Mouse (Mus musculus) G1E (cell line): ENCODE measurements around the gene Rfc2. TPM values are rescaled to one million over a fixed set of nuclear protein-coding genes. Genes with fewer than 3 reads are reported as not detected.

Experiments used
- ATAC-seq: 2 replicates; pipeline ENCODE4 v1.8.0; 2016; ENCODE audit warnings: mild to moderate bottlenecking; ENCODE audit not compliant: insufficient number of reproducible peaks, poor library complexity, low FRiP score, severe bottlenecking; ENCODE audit errors: extremely low read depth
- DNase-seq: peaks from one replicate; pipeline ENCODE4 v3.0.0; 2012; ENCODE audit warnings: low spot score
- H3K27me3 ChIP-seq: 2 replicates; pipeline ENCODE4 v1.6.1; 2012; ENCODE audit warnings: mild to moderate bottlenecking, low read length, inconsistent platforms; ENCODE audit not compliant: insufficient read depth
- H3K36me3 ChIP-seq: replicated peaks from 2 replicates; pipeline ENCODE3; 2012; ENCODE audit warnings: mild to moderate bottlenecking, inconsistent platforms
- H3K4me1 ChIP-seq: 2 replicates; pipeline ENCODE4 v1.6.1; 2012; ENCODE audit warnings: low read depth, low read length, inconsistent platforms, mixed read lengths; ENCODE audit not compliant: insufficient read depth
- H3K4me3 ChIP-seq: 2 replicates; pipeline ENCODE4 v1.5.1; 2012; ENCODE audit warnings: low read depth, mild to moderate bottlenecking, inconsistent platforms, low read length, moderate library complexity, mixed read lengths
- H3K9me3 ChIP-seq: replicated peaks from 2 replicates; pipeline ENCODE4 v1.6.1; 2012; ENCODE audit warnings: inconsistent platforms
- CTCF ChIP-seq: IDR thresholded peaks from 2 replicates; pipeline ENCODE4 v1.5.1; 2012; ENCODE audit warnings: low read depth, low read length, inconsistent platforms, mixed read lengths
- GATA1 ChIP-seq: IDR thresholded peaks from 2 replicates; pipeline ENCODE4 v1.6.1; 2012; ENCODE audit warnings: borderline replicate concordance, low read length, inconsistent platforms, mixed read lengths
- GATA2 ChIP-seq: IDR thresholded peaks from 2 replicates; pipeline ENCODE4 v1.6.1; 2012; ENCODE audit warnings: low read depth, low read length, inconsistent platforms, borderline replicate concordance
- POLR2AphosphoS5 ChIP-seq: IDR thresholded peaks from 2 replicates; pipeline ENCODE4 v1.6.1; 2012; ENCODE audit warnings: low read depth, low read length, inconsistent platforms; ENCODE audit not compliant: insufficient replicate concordance
- TAL1 ChIP-seq: conservative IDR thresholded peaks from 2 replicates; pipeline ENCODE4 v1.6.1; 2012; ENCODE audit warnings: low read depth, low read length, inconsistent platforms, mixed read lengths
- polyA plus RNA-seq: library from polyadenylated mRNA; stranded (reverse); fragments of >175 nt; gene quantifications from 2 replicates; pipeline ENCODE4 v1.2.3, GENCODE M21; 2012
- total RNA-seq, 2 experiments: library from RNA; stranded (forward) in 1 of 2; stranded (reverse) in 1 of 2; fragments of 200-1000 nt in 1 of 2; fragments of >200 nt in 1 of 2; fragmentation: Nextera tagmentation in 1 of 2; gene quantifications; 2 replicates each; pipeline ENCODE4 v1.2.3; 2014 to 2017

The Rfc2 gene
- total and polyA plus RNA-seq, 3 experiments: 85.2 to 259 (median 230) TPM

- Histone ChIP-seq H3K27me3 (no peaks in the 10 kb centered on the region; the same call in 1 of the 2 replicates), H3K4me3 (no peak overlapping the region), H3K36me3 (peaks cover 97% of the 10 kb centered on the region), H3K9me3 (no peaks in the 10 kb centered on the region), H3K4me1 (peaks cover 24% of the 10 kb centered on the region)
- TF ChIP-seq POLR2AphosphoS5: no peak
- no peak for TF ChIP-seq GATA2
- TF ChIP-seq TAL1: no peak
- no peak for TF ChIP-seq CTCF
- no peak for TF ChIP-seq GATA1
- DNase-seq: no peak
- ATAC-seq: no peak
Observed at GRCm38 (mm10) chr5:134621099-134621640, 40.0 kb downstream of the Rfc2 start.

- Histone ChIP-seq H3K9me3 (no peaks in the 10 kb centered on the region), H3K27me3 (no peaks in the 10 kb centered on the region; the same call in 1 of the 2 replicates), H3K4me1 (peaks cover 28% of the 10 kb centered on the region), H3K4me3 (no peak overlapping the region), H3K36me3 (peaks cover 100% of the 10 kb centered on the region)
- TF ChIP-seq CTCF (no peak), GATA1 (no peak), GATA2 (no peak), POLR2AphosphoS5 (no peak), TAL1 (no peak)
- ATAC-seq: no peak
- no peak for DNase-seq
Observed at GRCm38 (mm10) chr5:134622069-134622468, 40.9 kb downstream of the Rfc2 start.

- H3K4me3 ChIP-seq: no peak overlapping the region
- no peaks in the 10 kb centered on the region for H3K27me3 ChIP-seq
- TF ChIP-seq TAL1 (no peak), GATA1 (no peak), POLR2AphosphoS5 (no peak), CTCF (no peak), GATA2 (no peak)
- ATAC-seq (no peak), DNase-seq (no peak)
- H3K4me1 ChIP-seq: peaks cover 64% of the 10 kb centered on the region
- peaks cover 99% of the 10 kb centered on the region for H3K36me3 ChIP-seq
- H3K9me3 ChIP-seq: no peaks in the 10 kb centered on the region
Observed at GRCm38 (mm10) chr5:134629508-134629907, 48.3 kb downstream of the Rfc2 start.

- DNase-seq (no peak), ATAC-seq (no peak)
- TF ChIP-seq GATA2 (no peak), CTCF (no peak), TAL1 (no peak), GATA1 (no peak), POLR2AphosphoS5 (no peak)
- no peak overlapping the region for H3K4me3 ChIP-seq
- peaks cover 98% of the 10 kb centered on the region for H3K36me3 ChIP-seq
- no peaks in the 10 kb centered on the region for H3K9me3 ChIP-seq
- peaks cover 70% of the 10 kb centered on the region for H3K4me1 ChIP-seq
- no peaks in the 10 kb centered on the region for H3K27me3 ChIP-seq
Observed at GRCm38 (mm10) chr5:134630835-134631234, 49.7 kb downstream of the Rfc2 start.

GRCm38 (mm10) chr5:134632841-134633240 lies 51.7 kb downstream of the Rfc2 start:
- Histone ChIP-seq H3K4me3 (no peak overlapping the region), H3K27me3 (no peaks in the 10 kb centered on the region), H3K9me3 (no peaks in the 10 kb centered on the region), H3K4me1 (peaks cover 72% of the 10 kb centered on the region), H3K36me3 (peaks cover 93% of the 10 kb centered on the region)
- TF ChIP-seq POLR2AphosphoS5 (no peak), GATA2 (no peak), CTCF (no peak), TAL1 (no peak), GATA1 (no peak)
- DNase-seq (no peak), ATAC-seq (no peak)

GRCm38 (mm10) chr5:134637820-134638367 lies 56.7 kb downstream of the Rfc2 start:
- peaks cover 43% of the 10 kb centered on the region for H3K36me3 ChIP-seq
- ATAC-seq: no peak
- H3K4me3 ChIP-seq: peak overlapping the region; percentile 93
- H3K27me3 ChIP-seq: no peaks in the 10 kb centered on the region
- H3K4me1 ChIP-seq: peaks cover 43% of the 10 kb centered on the region
- DNase-seq: no peak
- no peak for TF ChIP-seq GATA1
- no peak for TF ChIP-seq GATA2
- TF ChIP-seq POLR2AphosphoS5: no peak
- TF ChIP-seq CTCF: no peak
- TF ChIP-seq TAL1: no peak
- no peaks in the 10 kb centered on the region for H3K9me3 ChIP-seq

- peak; percentile 34 for DNase-seq
- ATAC-seq: no peak
- TF ChIP-seq POLR2AphosphoS5: no peak
- TF ChIP-seq CTCF: no peak
- no peak for TF ChIP-seq GATA2
- TF ChIP-seq GATA1: no peak
- TF ChIP-seq TAL1: no peak
Observed at GRCm38 (mm10) chr5:134638461-134639268, 57.5 kb downstream of the Rfc2 start.

More at GRCm38 (mm10) chr5:134638461-134639268, 57.5 kb downstream of the Rfc2 start:
- Histone ChIP-seq H3K36me3 (peaks cover 36% of the 10 kb centered on the region), H3K9me3 (no peaks in the 10 kb centered on the region), H3K4me1 (peaks cover 35% of the 10 kb centered on the region), H3K27me3 (no peaks in the 10 kb centered on the region), H3K4me3 (peak overlapping the region; percentile 93)
